Comparison of ENCODE assay signal across 17 mouse cellular contexts in the genomic region with DNA sequence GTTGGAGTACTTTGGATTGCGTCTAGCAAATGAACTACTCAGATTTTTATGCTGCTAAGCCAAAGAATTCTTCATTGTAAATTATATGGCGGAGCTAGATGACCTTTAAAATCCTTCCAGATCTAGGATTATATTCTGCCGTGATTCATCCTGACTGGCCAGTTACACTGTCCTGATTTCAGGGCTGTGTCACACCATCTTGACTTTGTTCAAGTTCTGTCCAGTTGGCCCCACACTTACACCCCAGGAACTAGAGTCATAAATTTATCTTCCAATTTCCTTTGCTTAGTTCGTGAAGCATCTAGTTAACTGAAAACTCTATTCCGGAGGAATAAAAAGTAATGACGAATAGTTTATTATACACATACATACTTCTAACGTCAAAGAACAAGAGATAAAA.
"Had no signal": no experiment of that assay in that cellular context is flagged by ENCODE, and none has a peak within 500 bp of the region (broad histone marks: within the 10 kb centered on the region; RNA-seq: fewer than 3 reads in every experiment).

No protein-coding gene starts in this region.

- ATAC-seq: intestine, postnatal 0 days had no signal

- H3K9ac ChIP-seq: liver, embryonic 13.5 days; stomach, embryonic 15.5 days had no signal

- H3K27ac ChIP-seq: layer of hippocampus, adult 2 months; left cerebral cortex, adult 2 months; liver, embryonic 13.5 days; stomach, embryonic 15.5 days had no signal

- H3K27me3 ChIP-seq: liver, embryonic 13.5 days; stomach, embryonic 15.5 days had no signal

- DNase-seq: layer of hippocampus, postnatal 36 days; liver, embryonic 13.5 days; lung, adult 2 months; lung, postnatal 14 days; lung, postnatal 4 days; midbrain, embryonic 14.5 days; retina, postnatal 1 day; right cerebral cortex, postnatal 25 days; spleen, adult 18-20 months; thymus, adult 2 months; thymus, postnatal 14 days; thymus, postnatal 4 days had no signal

- H3K9me3 ChIP-seq: liver, embryonic 13.5 days; stomach, embryonic 15.5 days had no signal

- H3K36me3 ChIP-seq: liver, embryonic 13.5 days; stomach, embryonic 15.5 days had no signal

- H3K4me3 ChIP-seq: layer of hippocampus, adult 2 months; left cerebral cortex, adult 2 months; liver, embryonic 13.5 days; stomach, embryonic 15.5 days had no signal

- H3K4me1 ChIP-seq: liver, embryonic 13.5 days; stomach, embryonic 15.5 days had no signal

- H3K4me2 ChIP-seq: liver, embryonic 13.5 days; midbrain, embryonic 11.5 days; stomach, embryonic 15.5 days had no signal
